Mouse (Mus musculus) stomach, postnatal 0 days (tissue): ENCODE results near the gene Arf6. TPM values are rescaled to one million over a fixed set of nuclear protein-coding genes. Genes with fewer than 3 reads are reported as not detected.
A peak's percentile ranks its signal among the peaks of the same experiment; 100 is the strongest.

Source experiments
- ATAC-seq: fragments of 200-750 bp; cut with Nextera tagmentation; 2 replicates; pipeline ENCODE4 v1.8.0; 2017; ENCODE audit not compliant: low FRiP score, low TSS enrichment
- DNase-seq: peaks from one replicate; pipeline ENCODE4 v3.0.0-alpha.2; 2016; ENCODE audit warnings: low spot score
- H3K27ac ChIP-seq: fragments of 300-500 bp; sonication (generic); replicated peaks from 2 replicates; pipeline ENCODE4 v1.5.1; 2014; ENCODE audit warnings: mild to moderate bottlenecking, control low read depth
- H3K27me3 ChIP-seq: fragments of 300-500 bp; sonication (generic); 2 replicates; pipeline ENCODE4 v1.6.1; 2014; ENCODE audit warnings: low read length; ENCODE audit not compliant: control insufficient read depth, insufficient read depth
- H3K36me3 ChIP-seq: fragments of 300-500 bp; sonication (generic); 2 replicates; pipeline ENCODE4 v1.6.1; 2014; ENCODE audit warnings: low read length, mixed read lengths; ENCODE audit not compliant: control insufficient read depth, insufficient read depth
- H3K4me1 ChIP-seq: fragments of 300-500 bp; sonication (generic); replicated peaks from 2 replicates; pipeline ENCODE4 v1.6.1; 2014; ENCODE audit warnings: antibody characterized with exemption; ENCODE audit not compliant: control insufficient read depth, insufficient read depth
- H3K4me2 ChIP-seq: fragments of 300-500 bp; sonication (generic); replicated peaks from 2 replicates; pipeline ENCODE4 v1.6.1; 2014; ENCODE audit warnings: low read depth, mild to moderate bottlenecking, control low read depth, moderate library complexity
- H3K4me3 ChIP-seq: fragments of 300-500 bp; sonication (generic); 2 replicates; pipeline ENCODE4 v1.5.1; 2014; ENCODE audit warnings: low read depth, low read length, control low read depth
- H3K9ac ChIP-seq: fragments of 300-500 bp; sonication (generic); 2 replicates; pipeline ENCODE4 v1.6.1; 2014; ENCODE audit warnings: mild to moderate bottlenecking, low read length, control low read depth, mixed read lengths
- H3K9me3 ChIP-seq: fragments of 300-500 bp; sonication (generic); 2 replicates; pipeline ENCODE4 v1.6.1; 2016; ENCODE audit warnings: low read length; ENCODE audit not compliant: control insufficient read depth
- CTCF ChIP-seq: IDR thresholded peaks from 2 replicates; pipeline ENCODE4 v1.5.1; 2016; ENCODE audit warnings: antibody characterized with exemption, low read depth, mild to moderate bottlenecking, moderate library complexity
- EP300 ChIP-seq: optimal IDR thresholded peaks from 2 replicates; pipeline ENCODE3; 2016; ENCODE audit warnings: antibody characterized with exemption
- WGBS: fragments of 180-500 bp; shearing (Covaris S2); extraction: QIAGEN DNeasy Blood & Tissue Kit; methylation state at CpG from one replicate; pipeline ENCODE4 v1.1.7; 2014; 5-methylcytosine and 5-hydroxymethylcytosine counted together
- polyA plus RNA-seq: library from polyadenylated mRNA; unstranded; fragments of >200 nt; fragmentation: Nextera tagmentation; extraction: Ambion mirVana; gene quantifications from 2 replicates; pipeline ENCODE4 v1.2.1, GENCODE M21; 2015

Gene Arf6
- polyA plus RNA-seq, 1 experiment from 2014 or later, result 97.8 TPM

- DNase-seq (no peak), ATAC-seq (no peak)
- 83% methylated on average over 10 of the region's 10 CpGs for WGBS
- H3K36me3 ChIP-seq, result no peaks in the 10 kb centered on the region
- no peaks in the 10 kb centered on the region for H3K9me3 ChIP-seq
- no peak overlapping the region for H3K9ac ChIP-seq
- no peaks in the 10 kb centered on the region for H3K27me3 ChIP-seq
- H3K4me2 ChIP-seq, result no peak overlapping the region
- no peak overlapping the region for H3K27ac ChIP-seq
- no peaks in the 10 kb centered on the region for H3K4me1 ChIP-seq
- H3K4me3 ChIP-seq, result no peak overlapping the region
- no peak for TF ChIP-seq EP300
- no peak for TF ChIP-seq CTCF
Observed at GRCm38 (mm10) chr12:69388321-69388869, 16.4 kb downstream of the Arf6 start.

- Histone ChIP-seq H3K36me3 (no peaks in the 10 kb centered on the region), H3K4me3 (no peak overlapping the region), H3K27me3 (no peaks in the 10 kb centered on the region), H3K9ac (no peak overlapping the region), H3K4me1 (no peaks in the 10 kb centered on the region), H3K9me3 (no peaks in the 10 kb centered on the region), H3K4me2 (no peak overlapping the region), H3K27ac (no peak overlapping the region)
- no peak for ATAC-seq
- TF ChIP-seq EP300, result no peak
- TF ChIP-seq CTCF, result no peak
- WGBS, result 54% methylated on average over 7 of the region's 7 CpGs
- no peak for DNase-seq
Observed at GRCm38 (mm10) chr12:69389273-69389938, 17.5 kb downstream of the Arf6 start.

- H3K9ac ChIP-seq, result no peak overlapping the region
- H3K36me3 ChIP-seq, result no peaks in the 10 kb centered on the region
- ATAC-seq (peak; percentile 69), DNase-seq (no peak)
- H3K27me3 ChIP-seq, result no peaks in the 10 kb centered on the region
- 64% methylated on average over 7 of the region's 7 CpGs for WGBS
- H3K27ac ChIP-seq, result no peak overlapping the region
- TF ChIP-seq CTCF (no peak), EP300 (no peak)
- H3K4me1 ChIP-seq, result no peaks in the 10 kb centered on the region
- no peak overlapping the region for H3K4me2 ChIP-seq
- H3K4me3 ChIP-seq, result no peak overlapping the region
- H3K9me3 ChIP-seq, result no peaks in the 10 kb centered on the region
Observed at GRCm38 (mm10) chr12:69390000-69390698, 18.2 kb downstream of the Arf6 start.

- TF ChIP-seq CTCF, result no peak
- TF ChIP-seq EP300, result no peak
- 81% methylated on average over 10 of the region's 10 CpGs for WGBS
- ATAC-seq (no peak), DNase-seq (no peak)
- Histone ChIP-seq H3K36me3 (no peaks in the 10 kb centered on the region), H3K27me3 (no peaks in the 10 kb centered on the region), H3K4me2 (no peak overlapping the region), H3K4me1 (no peaks in the 10 kb centered on the region), H3K4me3 (no peak overlapping the region), H3K9ac (no peak overlapping the region), H3K27ac (no peak overlapping the region), H3K9me3 (no peaks in the 10 kb centered on the region)
Observed at GRCm38 (mm10) chr12:69393076-69393475, 21.1 kb downstream of the Arf6 start.

- 77% methylated on average over 6 of the region's 6 CpGs for WGBS
- Histone ChIP-seq H3K4me3 (no peak overlapping the region), H3K9ac (no peak overlapping the region), H3K27me3 (no peaks in the 10 kb centered on the region), H3K9me3 (no peaks in the 10 kb centered on the region), H3K4me1 (no peaks in the 10 kb centered on the region), H3K4me2 (no peak overlapping the region), H3K36me3 (no peaks in the 10 kb centered on the region), H3K27ac (no peak overlapping the region)
- no peak for ATAC-seq
- TF ChIP-seq EP300 (no peak), CTCF (no peak)
- no peak for DNase-seq
Observed at GRCm38 (mm10) chr12:69394456-69394855, 22.5 kb downstream of the Arf6 start.

- Histone ChIP-seq H3K36me3 (no peaks in the 10 kb centered on the region), H3K4me2 (no peak overlapping the region), H3K27me3 (no peaks in the 10 kb centered on the region), H3K9ac (no peak overlapping the region), H3K4me1 (no peaks in the 10 kb centered on the region; the same call in 1 of the 2 replicates), H3K4me3 (no peak overlapping the region), H3K9me3 (no peaks in the 10 kb centered on the region), H3K27ac (no peak overlapping the region)
- TF ChIP-seq CTCF (no peak), EP300 (no peak)
- DNase-seq (no peak), ATAC-seq (no peak)
- WGBS, result 71% methylated on average over 4 of the region's 4 CpGs
Observed at GRCm38 (mm10) chr12:69400367-69400766, 28.4 kb downstream of the Arf6 start.
